Mouse (Mus musculus) forebrain, embryonic 16.5 days (tissue): ENCODE measurements around the gene Cep135. TPM values are rescaled to one million over a fixed set of nuclear protein-coding genes. Genes with fewer than 3 reads are reported as not detected.

ENCODE experiments used
- ATAC-seq: fragments of 200-750 bp; cut with Nextera tagmentation; 2 replicates; pipeline ENCODE4 v1.8.0; 2017; ENCODE audit warnings: mild to moderate bottlenecking, moderate library complexity
- H3K27ac ChIP-seq: fragments of 300-500 bp; sonication (generic); 2 replicates; pipeline ENCODE4 v1.5.1; 2014; ENCODE audit warnings: low read length, control low read depth
- H3K27me3 ChIP-seq: fragments of 300-500 bp; sonication (generic); replicated peaks from 2 replicates; pipeline ENCODE4 v1.6.1; 2014; ENCODE audit warnings: low read length; ENCODE audit not compliant: control insufficient read depth, insufficient read depth
- H3K36me3 ChIP-seq: fragments of 300-500 bp; sonication (generic); 2 replicates; pipeline ENCODE4 v1.6.1; 2014; ENCODE audit not compliant: control insufficient read depth, insufficient read depth
- H3K4me1 ChIP-seq: fragments of 300-500 bp; sonication (generic); replicated peaks from 2 replicates; pipeline ENCODE4 v1.6.1; 2014; ENCODE audit warnings: low read length; ENCODE audit not compliant: control insufficient read depth, insufficient read depth
- H3K4me2 ChIP-seq: fragments of 300-500 bp; sonication (generic); 2 replicates; pipeline ENCODE4 v1.6.1; 2014; ENCODE audit warnings: mild to moderate bottlenecking, low read length, control low read depth
- H3K4me3 ChIP-seq: fragments of 300-500 bp; sonication (generic); replicated peaks from 2 replicates; pipeline ENCODE4 v1.5.1; 2014; ENCODE audit warnings: mild to moderate bottlenecking, low read length, control low read depth
- H3K9ac ChIP-seq: fragments of 300-500 bp; sonication (generic); replicated peaks from 2 replicates; pipeline ENCODE4 v1.6.1; 2014; ENCODE audit warnings: low read depth, low read length, control low read depth
- H3K9me3 ChIP-seq: fragments of 300-500 bp; sonication (generic); 2 replicates; pipeline ENCODE4 v1.6.1; 2016; ENCODE audit warnings: low read length; ENCODE audit not compliant: control insufficient read depth
- WGBS: fragments of 180-500 bp; shearing (Covaris S2); extraction: QIAGEN DNeasy Blood & Tissue Kit; methylation state at CpG from one replicate; pipeline ENCODE4 v1.1.7; 2014; 5-methylcytosine and 5-hydroxymethylcytosine counted together
- polyA plus RNA-seq: library from polyadenylated mRNA; unstranded; fragments of >200 nt; fragmentation: Nextera tagmentation; extraction: Ambion mirVana; gene quantifications from 2 replicates; pipeline ENCODE4 v1.2.1, GENCODE M21; 2015

Gene Cep135
- polyA plus RNA-seq, 1 experiment from 2014 or later, result 5.0 TPM

DNA sequence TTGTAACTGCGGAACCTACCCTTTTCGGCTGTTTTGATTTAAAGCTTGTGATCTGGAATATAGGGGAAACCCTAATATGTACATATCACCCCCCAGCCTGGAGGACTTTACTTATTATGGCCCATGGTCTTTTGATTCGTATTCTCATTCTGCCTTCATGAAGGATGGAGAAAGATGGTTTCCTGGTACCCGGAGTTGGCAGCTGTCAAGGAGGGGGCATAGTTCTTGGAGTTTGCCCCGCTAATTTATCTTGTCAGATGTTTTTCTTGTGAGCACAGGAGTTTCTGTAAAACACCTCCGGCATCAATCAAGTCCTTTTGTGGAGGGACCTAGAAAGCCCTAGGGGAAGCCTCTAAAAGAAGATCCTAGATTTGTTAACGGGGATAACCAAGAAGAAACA, 813 bp downstream of the Cep135 start:
- Histone ChIP-seq H3K9me3 (no peaks in the 10 kb centered on the region), H3K4me2 (peak overlapping the region; percentile 78), H3K9ac (peak overlapping the region; percentile 89), H3K27ac (no peak overlapping the region), H3K27me3 (no peaks in the 10 kb centered on the region), H3K4me3 (peak overlapping the region; percentile 95), H3K4me1 (peaks cover 5% of the 10 kb centered on the region), H3K36me3 (peaks cover 4% of the 10 kb centered on the region; the same call in 1 of the 2 replicates)
- WGBS, result 5% methylated on average over 7 of the region's 7 CpGs
- no peak for ATAC-seq

- Histone ChIP-seq H3K4me1 (peaks cover 5% of the 10 kb centered on the region), H3K4me2 (peak overlapping the region; percentile 10; the same call in 1 of the 2 replicates), H3K36me3 (peaks cover 6% of the 10 kb centered on the region; the same call in 1 of the 2 replicates), H3K27ac (no peak overlapping the region), H3K27me3 (no peaks in the 10 kb centered on the region), H3K9ac (no peak overlapping the region), H3K4me3 (no peak overlapping the region), H3K9me3 (no peaks in the 10 kb centered on the region)
- ATAC-seq, result no peak
- WGBS, result 79% methylated on average over 2 of the region's 2 CpGs
These were observed 1.5 kb downstream of the Cep135 start for GRCm38 (mm10) chr5:76590009-76590408.

- H3K9ac ChIP-seq, result no peak overlapping the region
- no peak overlapping the region for H3K4me2 ChIP-seq
- 65% methylated on average over 9 of the region's 9 CpGs for WGBS
- peaks cover 13% of the 10 kb centered on the region for H3K36me3 ChIP-seq
- H3K4me1 ChIP-seq, result peaks cover 5% of the 10 kb centered on the region
- H3K4me3 ChIP-seq, result no peak overlapping the region
- no peak overlapping the region for H3K27ac ChIP-seq
- H3K27me3 ChIP-seq, result no peaks in the 10 kb centered on the region
- no peak for ATAC-seq
- H3K9me3 ChIP-seq, result no peaks in the 10 kb centered on the region
These were observed 3.4 kb downstream of the Cep135 start for GRCm38 (mm10) chr5:76591885-76592284.

DNA sequence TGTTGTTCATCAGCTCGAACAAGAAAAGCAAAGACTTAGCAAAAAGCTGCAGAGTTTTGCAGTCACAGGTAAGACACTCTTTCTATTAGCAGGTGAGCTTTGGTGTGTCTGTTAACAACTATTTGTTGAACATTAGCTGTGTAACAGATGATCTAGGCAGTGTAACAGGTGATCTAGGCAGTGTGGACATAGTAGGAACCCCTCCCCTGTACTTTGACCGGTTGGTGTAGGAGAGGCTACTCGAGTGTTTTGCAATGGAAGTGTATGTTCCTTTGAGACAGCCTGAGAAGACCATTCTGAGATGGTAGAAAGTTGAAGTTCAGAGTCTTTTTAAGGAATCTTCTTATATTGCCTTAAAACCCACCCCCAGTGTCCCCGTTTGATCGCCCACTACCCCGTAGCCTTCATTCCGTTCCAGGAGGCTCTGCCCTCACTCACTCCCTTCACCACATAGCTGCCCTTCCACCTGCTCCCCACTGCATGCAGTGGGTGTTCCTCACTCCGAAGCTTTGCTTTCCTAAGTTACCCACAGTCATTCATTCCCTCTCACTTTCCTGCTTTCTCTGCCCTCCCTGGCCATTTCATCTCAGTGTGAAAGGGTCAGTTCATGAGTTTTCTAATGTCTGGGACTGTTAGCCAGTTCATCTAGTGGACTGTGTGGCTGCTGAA, 21.3 kb downstream of the Cep135 start:
- Histone ChIP-seq H3K9me3 (no peaks in the 10 kb centered on the region), H3K36me3 (peaks cover 11% of the 10 kb centered on the region; the same call in 1 of the 2 replicates), H3K27ac (no peak overlapping the region), H3K4me3 (no peak overlapping the region), H3K9ac (no peak overlapping the region), H3K27me3 (no peaks in the 10 kb centered on the region), H3K4me2 (no peak overlapping the region), H3K4me1 (no peaks in the 10 kb centered on the region)
- no peak for ATAC-seq
- WGBS, result 97% methylated on average over 8 of the region's 8 CpGs

GRCm38 (mm10) chr5:76612867-76613499, 24.5 kb downstream of the Cep135 start:
- WGBS, result 91% methylated on average over 6 of the region's 6 CpGs
- H3K4me2 ChIP-seq, result no peak overlapping the region
- H3K27ac ChIP-seq, result no peak overlapping the region
- ATAC-seq, result no peak
- no peaks in the 10 kb centered on the region for H3K9me3 ChIP-seq
- no peaks in the 10 kb centered on the region for H3K27me3 ChIP-seq
- no peak overlapping the region for H3K4me3 ChIP-seq
- H3K4me1 ChIP-seq, result no peaks in the 10 kb centered on the region
- H3K9ac ChIP-seq, result no peak overlapping the region
- H3K36me3 ChIP-seq, result peaks cover 13% of the 10 kb centered on the region; the same call in 1 of the 2 replicates

DNA sequence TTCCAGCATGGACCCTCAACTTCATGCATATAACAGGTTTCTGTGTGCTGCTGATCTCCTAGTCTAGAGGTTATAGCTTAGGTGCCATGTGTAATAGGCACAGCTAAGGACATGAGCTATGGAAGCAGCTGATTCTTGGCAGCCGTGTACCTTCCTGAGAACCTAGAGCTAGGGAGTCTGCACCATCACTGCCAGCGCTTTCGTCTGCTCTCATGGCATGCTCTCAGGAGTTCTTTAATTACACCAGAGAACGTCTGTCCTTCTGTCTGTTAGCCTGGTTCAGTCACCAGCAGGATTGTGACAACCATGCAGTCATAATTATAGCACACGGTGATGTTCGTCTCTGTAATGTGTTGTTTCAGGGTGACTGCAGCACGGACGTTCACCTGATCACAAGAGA, 26.8 kb downstream of the Cep135 start:
- no peak overlapping the region for H3K4me3 ChIP-seq
- no peak overlapping the region for H3K9ac ChIP-seq
- no peak overlapping the region for H3K4me2 ChIP-seq
- WGBS, result 88% methylated on average over 8 of the region's 8 CpGs
- peak; percentile 36; the same call in 1 of the 2 replicates for ATAC-seq
- H3K9me3 ChIP-seq, result no peaks in the 10 kb centered on the region
- H3K4me1 ChIP-seq, result no peaks in the 10 kb centered on the region
- H3K27me3 ChIP-seq, result no peaks in the 10 kb centered on the region
- H3K27ac ChIP-seq, result no peak overlapping the region
- H3K36me3 ChIP-seq, result peaks cover 20% of the 10 kb centered on the region; the same call in 1 of the 2 replicates

- no peak overlapping the region for H3K4me2 ChIP-seq
- no peaks in the 10 kb centered on the region for H3K9me3 ChIP-seq
- no peaks in the 10 kb centered on the region for H3K4me1 ChIP-seq
- H3K4me3 ChIP-seq, result no peak overlapping the region
- H3K27me3 ChIP-seq, result no peaks in the 10 kb centered on the region
- no peak overlapping the region for H3K27ac ChIP-seq
- no peak for ATAC-seq
- no peak overlapping the region for H3K9ac ChIP-seq
- 74% methylated on average over 2 of the region's 2 CpGs for WGBS
- H3K36me3 ChIP-seq, result peaks cover 16% of the 10 kb centered on the region
These were observed 27.8 kb downstream of the Cep135 start for GRCm38 (mm10) chr5:76616196-76616747.

DNA sequence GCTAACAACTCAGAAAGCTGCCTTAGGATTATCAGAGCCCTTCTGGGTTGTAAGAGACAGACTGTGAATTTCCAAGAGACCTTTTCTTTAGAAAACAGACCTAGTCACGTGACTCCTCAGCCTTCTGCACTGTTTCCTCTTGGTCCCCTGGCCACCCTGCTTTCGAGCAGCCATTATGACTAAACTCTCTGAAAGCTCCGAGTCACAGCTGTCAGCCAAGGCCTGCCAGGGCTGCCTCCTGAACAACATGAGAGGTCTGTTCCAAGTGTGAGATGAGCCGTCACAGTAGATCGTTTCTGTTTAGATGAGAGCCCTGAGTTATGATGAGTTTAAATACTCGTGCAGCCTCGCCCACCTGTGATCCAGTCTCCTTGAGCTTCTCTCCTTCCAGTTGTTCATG, 30.3 kb downstream of the Cep135 start:
- no peak overlapping the region for H3K27ac ChIP-seq
- WGBS, result 76% methylated on average over 7 of the region's 7 CpGs
- no peak for ATAC-seq
- no peaks in the 10 kb centered on the region for H3K9me3 ChIP-seq
- H3K36me3 ChIP-seq, result peaks cover 19% of the 10 kb centered on the region
- no peaks in the 10 kb centered on the region for H3K27me3 ChIP-seq
- H3K4me1 ChIP-seq, result no peaks in the 10 kb centered on the region
- no peak overlapping the region for H3K9ac ChIP-seq
- H3K4me2 ChIP-seq, result no peak overlapping the region
- no peak overlapping the region for H3K4me3 ChIP-seq

GRCm38 (mm10) chr5:76623759-76624158, 35.3 kb downstream of the Cep135 start:
- Histone ChIP-seq H3K4me1 (no peaks in the 10 kb centered on the region), H3K36me3 (peaks cover 13% of the 10 kb centered on the region), H3K4me3 (no peak overlapping the region), H3K27me3 (no peaks in the 10 kb centered on the region), H3K4me2 (no peak overlapping the region), H3K27ac (no peak overlapping the region), H3K9me3 (no peaks in the 10 kb centered on the region), H3K9ac (no peak overlapping the region)
- 97% methylated on average over 9 of the region's 9 CpGs for WGBS
- no peak for ATAC-seq
